Mouse (Mus musculus): ENCODE measurements around the gene Cchcr1. TPM values are rescaled to one million over a fixed set of nuclear protein-coding genes. Genes with fewer than 3 reads are reported as not detected.

The Cchcr1 gene
- polyA plus RNA-seq, 1 experiment from 2014 or later: 5.1 TPM

DNA sequence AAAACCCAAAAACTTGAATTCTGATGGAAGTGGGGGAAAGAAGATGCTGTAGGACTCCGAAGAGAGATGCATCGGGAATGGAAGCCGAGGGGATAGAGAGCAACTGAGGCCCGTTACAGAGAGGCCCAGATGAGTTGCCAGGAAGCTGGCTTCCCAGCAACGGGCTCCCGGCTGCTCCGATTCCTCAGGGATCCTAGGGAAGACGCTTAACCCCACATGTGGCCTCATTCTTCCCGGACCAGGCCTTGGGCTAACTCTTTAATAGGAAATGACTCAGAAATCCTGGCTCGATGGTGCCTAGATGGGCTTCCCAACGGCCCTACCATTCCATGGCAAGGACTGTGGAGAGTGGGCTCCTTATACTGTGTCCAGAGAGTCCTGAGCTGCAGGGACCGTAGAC lies 626 bp downstream of the Cchcr1 start:
- Histone ChIP-seq H3K36me3 (no peaks in the 10 kb centered on the region), H3K9ac (replicated peaks) (peak overlapping the region; percentile 47), H3K27me3 (replicated peaks) (0 out of 2 replicates have a peak, but pooled peaks cover 9% of the 10 kb centered on the region), H3K4me3 (replicated peaks) (peak overlapping the region; percentile 59), H3K9me3 (replicated peaks) (no peaks in the 10 kb centered on the region), H3K4me1 (peaks cover 20% of the 10 kb centered on the region), H3K4me2 (peak overlapping the region; percentile 93), H3K27ac (replicated peaks) (0 out of 2 replicates have a peak overlapping the region, but pooled peaks have one; percentile 28)
- WGBS: 11% methylated on average over 12 of the region's 12 CpGs
- ATAC-seq (ENCODE audit: low FRiP score): no peak

DNA sequence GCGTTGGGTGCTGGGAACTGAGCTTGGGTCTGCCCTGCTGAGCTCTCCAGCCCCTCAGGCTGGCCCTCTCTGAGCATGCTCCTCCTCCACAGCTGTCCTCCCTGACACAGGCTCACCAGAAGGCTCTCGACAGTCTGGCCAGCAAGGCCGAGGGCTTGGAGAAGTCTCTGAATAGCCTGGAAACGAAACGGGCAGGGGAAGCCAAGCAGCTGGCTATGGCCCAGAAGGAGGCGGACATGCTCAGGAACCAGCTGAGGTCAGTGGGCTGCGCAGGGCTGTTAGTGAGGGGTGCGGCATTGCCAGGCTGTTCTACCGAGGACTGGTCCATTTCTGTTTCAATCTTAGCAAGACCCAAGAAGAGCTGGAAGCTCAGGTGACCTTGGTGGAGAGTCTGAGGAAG lies 7.5 kb downstream of the Cchcr1 start:
- H3K4me2 ChIP-seq: no peak overlapping the region
- H3K9ac ChIP-seq (replicated peaks): no peak overlapping the region
- no peak overlapping the region for H3K4me3 ChIP-seq (replicated peaks)
- no peaks in the 10 kb centered on the region for H3K4me1 ChIP-seq
- H3K27me3 ChIP-seq (replicated peaks): no peaks in the 10 kb centered on the region
- H3K36me3 ChIP-seq: no peaks in the 10 kb centered on the region
- H3K27ac ChIP-seq (replicated peaks): no peak overlapping the region
- no peaks in the 10 kb centered on the region for H3K9me3 ChIP-seq (replicated peaks)
- WGBS: 87% methylated on average over 9 of the region's 9 CpGs
- no peak for ATAC-seq (ENCODE audit: low FRiP score)

DNA sequence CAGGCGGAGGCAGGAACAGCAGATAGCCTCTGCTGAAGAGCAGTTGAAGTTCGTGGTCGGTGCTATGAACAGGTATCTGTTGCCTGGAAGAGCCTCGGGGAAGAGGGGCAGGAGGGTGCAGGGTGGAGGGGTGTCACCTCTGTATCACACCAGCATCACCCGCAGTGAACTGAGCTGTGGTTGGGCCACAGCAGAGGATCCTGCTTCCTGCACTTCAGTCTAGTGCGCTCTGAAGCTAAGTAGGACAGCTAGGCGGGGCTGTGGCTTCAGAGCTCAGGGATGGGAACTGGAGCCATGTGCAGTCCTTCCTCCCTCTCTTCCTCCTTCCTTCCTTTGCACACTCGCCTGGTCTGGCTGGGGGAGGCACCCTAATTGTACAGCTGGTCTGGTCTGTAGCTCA lies 9.7 kb downstream of the Cchcr1 start:
- Histone ChIP-seq H3K4me2 (no peak overlapping the region), H3K9ac (replicated peaks) (no peak overlapping the region), H3K4me3 (replicated peaks) (no peak overlapping the region), H3K27ac (replicated peaks) (no peak overlapping the region), H3K4me1 (no peaks in the 10 kb centered on the region), H3K36me3 (no peaks in the 10 kb centered on the region), H3K9me3 (replicated peaks) (no peaks in the 10 kb centered on the region), H3K27me3 (replicated peaks) (no peaks in the 10 kb centered on the region)
- no peak for ATAC-seq (ENCODE audit: low FRiP score)
- 81% methylated on average over 8 of the region's 8 CpGs for WGBS

DNA sequence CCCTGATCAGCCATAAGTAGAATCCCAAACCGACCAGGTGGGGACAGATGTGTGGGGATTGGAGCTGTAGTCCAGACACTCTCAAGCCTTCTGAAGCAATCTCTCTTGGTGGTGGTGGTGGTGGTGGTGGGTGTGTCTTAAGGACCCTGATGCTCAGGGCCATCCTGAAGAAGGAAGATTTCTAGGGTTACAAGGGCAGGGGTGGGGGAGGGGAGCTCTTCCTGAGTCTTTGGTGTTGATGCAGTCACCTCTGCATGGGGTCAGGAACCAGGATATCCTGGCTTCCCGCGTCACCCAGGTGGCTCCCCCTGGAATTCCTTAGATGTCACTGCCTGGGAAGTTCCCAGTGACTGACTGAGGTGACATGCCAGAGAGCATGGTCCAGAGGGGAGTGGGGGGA lies 15.5 kb downstream of the Cchcr1 start:
- Histone ChIP-seq H3K4me3 (replicated peaks) (no peak overlapping the region), H3K4me1 (no peaks in the 10 kb centered on the region), H3K27ac (replicated peaks) (no peak overlapping the region), H3K27me3 (replicated peaks) (no peaks in the 10 kb centered on the region), H3K4me2 (no peak overlapping the region), H3K9me3 (replicated peaks) (no peaks in the 10 kb centered on the region), H3K9ac (replicated peaks) (no peak overlapping the region), H3K36me3 (no peaks in the 10 kb centered on the region)
- ATAC-seq (ENCODE audit: low FRiP score): no peak
- WGBS: 31% methylated on average over 3 of the region's 3 CpGs

DNA sequence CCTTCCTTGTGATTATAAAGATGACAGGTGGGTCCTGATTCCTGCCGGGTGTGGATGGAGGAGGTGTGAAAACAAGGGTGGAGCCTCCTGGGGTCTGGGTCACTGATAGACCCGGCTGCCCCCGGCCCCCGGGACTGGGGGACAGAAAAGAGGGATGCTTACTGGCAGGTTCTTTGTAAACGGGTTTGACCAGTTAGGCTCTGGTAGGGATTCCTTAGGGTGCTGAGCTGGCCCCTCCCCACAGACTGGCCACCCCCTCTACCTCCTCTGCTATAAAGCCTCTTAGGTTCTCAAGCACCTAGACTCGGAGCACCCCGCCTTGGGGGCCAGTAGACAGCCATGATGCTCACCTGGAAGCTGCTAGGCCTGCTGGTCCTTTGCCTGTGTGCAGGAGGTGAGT lies 16.0 kb downstream of the Cchcr1 start, which contains the start of gene Psors1c2:
Gene Psors1c2, plus strand, starts transcription at position 301 of the 400 bp plus-strand sequence.
- Histone ChIP-seq H3K4me1 (no peaks in the 10 kb centered on the region), H3K27me3 (replicated peaks) (no peaks in the 10 kb centered on the region), H3K9me3 (replicated peaks) (no peaks in the 10 kb centered on the region), H3K4me2 (no peak within 1 kb of the TSS), H3K36me3 (no peaks in the 10 kb centered on the region), H3K27ac (replicated peaks) (no peak within 1 kb of the TSS), H3K9ac (replicated peaks) (no peak within 1 kb of the TSS), H3K4me3 (replicated peaks) (no peak within 1 kb of the TSS)
- no peak for ATAC-seq (ENCODE audit: low FRiP score)
- WGBS: 48% methylated on average over 7 of the region's 7 CpGs

DNA sequence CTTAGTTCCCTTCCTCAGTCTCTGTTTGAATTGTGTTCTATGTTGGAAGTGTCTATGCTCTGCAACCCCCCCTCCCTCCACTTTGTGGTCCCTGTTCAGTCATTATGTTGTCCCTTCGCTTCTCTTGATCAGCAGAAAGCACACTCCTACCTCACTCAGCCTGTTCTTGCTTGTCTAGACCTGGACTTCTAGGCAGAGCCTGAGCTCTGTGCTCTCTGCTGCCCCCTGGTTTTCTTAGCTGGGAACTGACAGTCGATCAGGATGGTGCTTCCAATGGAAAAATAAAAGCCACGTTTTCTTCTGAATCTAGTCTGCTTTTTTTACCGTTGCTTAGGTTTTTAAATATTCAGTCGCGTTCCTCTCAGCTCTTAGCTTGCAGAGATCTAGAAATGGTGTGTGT lies 17.4 kb downstream of the Cchcr1 start:
- WGBS: 16% methylated on average over 6 of the region's 6 CpGs
- no peak overlapping the region for H3K9ac ChIP-seq (replicated peaks)
- peak; percentile 84 for ATAC-seq (ENCODE audit: low FRiP score)
- H3K36me3 ChIP-seq: no peaks in the 10 kb centered on the region
- no peak overlapping the region for H3K4me3 ChIP-seq (replicated peaks)
- no peaks in the 10 kb centered on the region for H3K27me3 ChIP-seq (replicated peaks)
- H3K27ac ChIP-seq (replicated peaks): no peak overlapping the region
- H3K9me3 ChIP-seq (replicated peaks): no peaks in the 10 kb centered on the region
- H3K4me2 ChIP-seq: no peak overlapping the region
- no peaks in the 10 kb centered on the region for H3K4me1 ChIP-seq

DNA sequence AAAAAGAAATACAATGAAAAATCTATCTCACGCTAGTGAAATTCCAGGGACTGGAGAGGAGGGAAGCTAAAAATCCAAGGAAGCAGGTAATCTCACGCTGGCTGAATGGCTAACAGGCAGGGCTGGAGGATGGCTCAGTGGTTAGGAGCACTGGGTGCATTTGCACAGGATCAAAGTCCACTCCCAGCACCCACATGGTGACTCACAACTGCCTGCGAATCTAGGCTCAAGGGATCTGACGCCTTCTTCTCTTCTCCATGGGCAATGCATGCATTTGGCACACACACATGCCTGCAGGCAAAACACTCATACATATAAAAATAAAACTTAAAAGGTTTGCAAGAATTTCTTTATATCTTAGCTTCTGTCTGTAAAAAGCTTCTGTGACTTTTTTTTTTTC lies 20.5 kb downstream of the Cchcr1 start:
- H3K27ac ChIP-seq (replicated peaks): no peak overlapping the region
- WGBS: 93% methylated on average over 4 of the region's 4 CpGs

DNA sequence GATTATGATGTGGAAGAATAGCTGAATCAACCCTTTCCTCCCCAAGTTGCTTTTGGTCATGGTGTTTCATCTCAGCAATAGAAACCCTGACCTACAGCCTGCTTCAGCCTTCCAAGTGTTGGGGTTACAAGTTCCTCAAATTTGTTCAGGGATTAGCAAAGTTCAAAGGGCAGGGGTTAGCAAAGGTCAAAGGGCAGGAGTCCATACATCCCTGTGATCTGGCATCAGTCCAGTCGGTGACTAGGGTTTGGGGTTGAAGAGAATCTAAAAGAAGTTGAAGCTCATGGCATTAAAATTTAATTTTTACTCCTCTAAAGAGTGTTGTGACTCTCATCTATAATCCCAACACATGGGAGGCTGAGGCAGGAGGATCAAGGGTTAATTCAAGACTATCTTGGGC lies 21.6 kb downstream of the Cchcr1 start:
- peaks cover 6% of the 10 kb centered on the region; the same call in 1 of the 2 replicates for H3K4me1 ChIP-seq
- H3K27me3 ChIP-seq (replicated peaks): no peaks in the 10 kb centered on the region
- 88% methylated on average over 1 of the region's 1 CpGs for WGBS
- H3K9ac ChIP-seq (replicated peaks): no peak overlapping the region
- H3K4me2 ChIP-seq: no peak overlapping the region
- no peak for ATAC-seq (ENCODE audit: low FRiP score)
- no peaks in the 10 kb centered on the region for H3K9me3 ChIP-seq (replicated peaks)
- no peak overlapping the region for H3K27ac ChIP-seq (replicated peaks)
- no peak overlapping the region for H3K4me3 ChIP-seq (replicated peaks)
- H3K36me3 ChIP-seq: no peaks in the 10 kb centered on the region

More for the DNA sequence above, 20.5 kb downstream of the Cchcr1 start:
- Histone ChIP-seq H3K4me1 (no peaks in the 10 kb centered on the region), H3K27me3 (replicated peaks) (no peaks in the 10 kb centered on the region), H3K9me3 (replicated peaks) (no peaks in the 10 kb centered on the region), H3K36me3 (no peaks in the 10 kb centered on the region), H3K9ac (replicated peaks) (no peak overlapping the region), H3K4me3 (replicated peaks) (no peak overlapping the region), H3K4me2 (no peak overlapping the region)
- ATAC-seq (ENCODE audit: low FRiP score): no peak

DNA sequence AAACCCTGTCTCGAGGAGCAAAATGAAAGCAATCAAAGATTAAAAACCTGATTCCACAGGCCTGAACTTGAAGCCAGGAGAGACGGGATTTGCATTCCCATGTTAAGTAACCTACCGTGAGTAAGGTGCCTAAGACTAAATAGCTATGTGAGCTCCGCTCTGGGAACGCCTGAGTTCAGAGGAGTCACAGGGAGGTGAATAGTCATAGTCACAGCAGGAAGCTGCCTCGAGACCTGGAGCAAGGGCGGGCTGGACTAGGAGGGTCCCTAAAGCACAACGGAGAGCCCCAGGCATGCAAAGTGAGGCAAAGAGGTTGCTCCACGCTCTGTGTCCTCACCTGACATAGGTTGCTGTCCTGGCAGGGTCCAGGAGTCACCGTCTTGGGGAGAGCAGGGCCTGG lies 22.6 kb downstream of the Cchcr1 start:
- ATAC-seq (ENCODE audit: low FRiP score): no peak
- no peak overlapping the region for H3K4me2 ChIP-seq
- H3K36me3 ChIP-seq: no peaks in the 10 kb centered on the region
- WGBS: 53% methylated on average over 10 of the region's 10 CpGs
- no peaks in the 10 kb centered on the region for H3K27me3 ChIP-seq (replicated peaks)
- no peak overlapping the region for H3K9ac ChIP-seq (replicated peaks)
- no peak overlapping the region for H3K27ac ChIP-seq (replicated peaks)
- no peaks in the 10 kb centered on the region for H3K9me3 ChIP-seq (replicated peaks)
- H3K4me1 ChIP-seq: peaks cover 7% of the 10 kb centered on the region; the same call in 1 of the 2 replicates
- no peak overlapping the region for H3K4me3 ChIP-seq (replicated peaks)

DNA sequence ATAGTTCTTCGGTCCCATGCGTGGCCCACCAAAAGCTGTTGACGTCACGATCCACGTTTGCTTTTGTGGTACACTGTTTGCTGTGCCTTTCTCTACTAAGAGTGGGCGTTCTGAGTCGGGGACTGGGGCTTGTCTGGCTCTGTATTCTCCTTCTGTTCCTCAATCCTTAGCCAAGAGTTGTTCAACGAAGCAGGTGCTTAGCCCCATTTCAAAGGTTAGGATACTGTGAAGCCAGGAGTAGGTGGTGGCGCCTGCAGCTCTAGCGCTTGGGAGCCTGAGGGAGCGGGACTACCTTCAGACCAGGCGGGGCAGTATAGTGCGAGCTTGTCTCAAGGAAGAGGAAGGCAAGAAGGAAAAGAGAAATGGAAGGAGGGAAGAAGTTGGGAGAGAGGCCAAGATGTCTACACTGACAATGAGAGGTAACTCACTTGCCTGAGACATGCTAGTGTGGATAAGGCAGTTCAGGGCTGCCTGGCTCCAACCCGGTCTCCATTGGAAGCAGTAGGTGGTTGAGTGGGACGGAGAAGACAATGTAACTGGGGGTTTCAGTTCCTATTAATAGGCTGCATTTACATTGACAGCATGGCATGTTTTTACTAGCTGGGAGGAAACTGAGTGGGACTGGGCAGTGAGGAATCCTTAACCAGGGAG lies 26.0 kb downstream of the Cchcr1 start:
- WGBS: 80% methylated on average over 15 of the region's 15 CpGs
- Histone ChIP-seq H3K4me2 (peak overlapping the region; percentile 11), H3K27ac (replicated peaks) (no peak overlapping the region), H3K9ac (replicated peaks) (no peak overlapping the region), H3K27me3 (replicated peaks) (no peaks in the 10 kb centered on the region), H3K4me1 (peaks cover 13% of the 10 kb centered on the region), H3K36me3 (no peaks in the 10 kb centered on the region), H3K9me3 (replicated peaks) (no peaks in the 10 kb centered on the region), H3K4me3 (replicated peaks) (no peak overlapping the region)
- no peak for ATAC-seq (ENCODE audit: low FRiP score)

DNA sequence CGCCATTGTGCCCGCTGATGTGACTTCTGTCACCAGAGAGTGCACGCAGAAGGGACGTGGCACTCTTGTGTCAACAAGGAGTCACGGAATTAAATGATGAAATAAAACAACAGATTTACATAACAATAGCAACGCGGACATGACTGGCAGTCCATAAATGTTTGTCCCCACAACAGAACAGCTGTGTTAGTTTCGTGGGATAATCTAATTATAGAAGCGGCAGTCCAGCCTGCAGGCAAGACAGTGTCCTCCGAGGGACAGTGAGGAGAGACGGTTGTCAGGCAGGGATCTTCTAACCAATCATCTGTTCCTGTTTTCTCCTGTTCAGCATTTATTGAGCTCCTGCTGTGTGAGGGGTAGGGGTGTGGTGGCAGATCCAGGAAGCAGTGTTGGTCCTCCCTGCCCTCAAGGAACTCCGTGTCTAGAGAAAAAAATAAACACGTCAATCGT lies 26.5 kb downstream of the Cchcr1 start:
- no peaks in the 10 kb centered on the region for H3K36me3 ChIP-seq
- no peak overlapping the region for H3K27ac ChIP-seq (replicated peaks)
- peaks cover 13% of the 10 kb centered on the region for H3K4me1 ChIP-seq
- no peaks in the 10 kb centered on the region for H3K27me3 ChIP-seq (replicated peaks)
- H3K4me3 ChIP-seq (replicated peaks): no peak overlapping the region
- no peak for ATAC-seq (ENCODE audit: low FRiP score)
- H3K4me2 ChIP-seq: peak overlapping the region; percentile 11
- no peak overlapping the region for H3K9ac ChIP-seq (replicated peaks)
- no peaks in the 10 kb centered on the region for H3K9me3 ChIP-seq (replicated peaks)
- 17% methylated on average over 14 of the region's 14 CpGs for WGBS

DNA sequence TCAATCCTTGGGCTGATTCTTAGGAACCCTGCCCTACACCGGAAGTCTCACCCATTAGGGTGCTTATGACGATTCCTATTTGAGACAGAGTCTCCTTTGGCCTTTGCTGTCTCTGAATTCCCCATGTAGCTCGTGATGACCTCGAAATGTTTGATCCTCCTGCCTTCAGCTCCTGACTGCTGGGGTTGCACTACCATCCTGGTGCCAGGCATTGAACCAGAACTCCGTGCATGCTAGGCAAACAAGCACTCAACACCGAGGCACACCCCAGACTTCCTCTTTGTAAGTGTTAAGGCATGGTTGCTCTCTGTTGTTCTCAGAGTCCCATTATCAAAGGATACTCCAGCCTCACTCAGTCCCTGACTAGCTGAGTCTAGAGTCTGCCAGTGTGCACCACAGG lies 27.1 kb downstream of the Cchcr1 start:
- peaks cover 13% of the 10 kb centered on the region for H3K4me1 ChIP-seq
- no peak for ATAC-seq (ENCODE audit: low FRiP score)
- H3K9me3 ChIP-seq (replicated peaks): no peaks in the 10 kb centered on the region
- H3K36me3 ChIP-seq: no peaks in the 10 kb centered on the region
- H3K27me3 ChIP-seq (replicated peaks): no peaks in the 10 kb centered on the region
- H3K9ac ChIP-seq (replicated peaks): no peak overlapping the region
- no peak overlapping the region for H3K27ac ChIP-seq (replicated peaks)
- no peak overlapping the region for H3K4me2 ChIP-seq
- no peak overlapping the region for H3K4me3 ChIP-seq (replicated peaks)
- 83% methylated on average over 6 of the region's 6 CpGs for WGBS

All from neural tube, embryonic 15.5 days (tissue).